Mouse (Mus musculus) MEL (cell line): ENCODE data around the gene Ankrd34a.
A peak's percentile ranks its signal among the peaks of the same experiment; 100 is the strongest.

Experiments used
- BHLHE40 ChIP-seq: IDR thresholded peaks from 2 replicates; pipeline ENCODE4 v1.6.1; 2012; ENCODE audit warnings: low read depth, mild to moderate bottlenecking, inconsistent platforms, low read length, improper control_type of control experiment, borderline replicate concordance
- CTCF ChIP-seq, 3 experiments: IDR thresholded peaks in 2 of 3; conservative IDR thresholded peaks in 1 of 3; 2 replicates each; pipeline ENCODE4 v1.5.1; 2011 to 2012; ENCODE audit warnings: low read length in 3 of 3, low read depth in 2 of 3, mild to moderate bottlenecking in 2 of 3, improper control_type of control experiment in 1 of 3, inconsistent platforms in 1 of 3, mixed read lengths in 1 of 3, moderate library complexity in 1 of 3; ENCODE audit not compliant: control insufficient read depth in 1 of 3, insufficient read depth in 1 of 3, poor library complexity in 1 of 3, severe bottlenecking in 1 of 3
- EP300 ChIP-seq, 2 experiments: IDR thresholded peaks; 2 replicates each; pipeline ENCODE4 v1.6.1; 2011; ENCODE audit warnings: improper control_type of control experiment in 2 of 2, low read length in 2 of 2, low read depth in 1 of 2, mild to moderate bottlenecking in 1 of 2
- GATA1 ChIP-seq: IDR thresholded peaks from 2 replicates; pipeline ENCODE4 v1.6.1; 2011; ENCODE audit warnings: low read depth, low read length, improper control_type of control experiment
- MYC ChIP-seq: IDR thresholded peaks from 2 replicates; pipeline ENCODE4 v1.6.1; 2011; ENCODE audit warnings: low read depth, mild to moderate bottlenecking, low read length, improper control_type of control experiment, moderate library complexity
- TBP ChIP-seq: IDR thresholded peaks from 2 replicates; pipeline ENCODE4 v1.8.0; 2011; ENCODE audit warnings: low read depth, low read length, improper control_type of control experiment
- ZC3H11A ChIP-seq: IDR thresholded peaks from 2 replicates; pipeline ENCODE4 v1.6.1; 2012; ENCODE audit warnings: low read depth, mild to moderate bottlenecking, inconsistent platforms, low read length, improper control_type of control experiment
- ZNF384 ChIP-seq: IDR thresholded peaks from 2 replicates; pipeline ENCODE4 v1.6.1; 2012; ENCODE audit warnings: low read depth, mild to moderate bottlenecking, inconsistent platforms, low read length, improper control_type of control experiment

DNA sequence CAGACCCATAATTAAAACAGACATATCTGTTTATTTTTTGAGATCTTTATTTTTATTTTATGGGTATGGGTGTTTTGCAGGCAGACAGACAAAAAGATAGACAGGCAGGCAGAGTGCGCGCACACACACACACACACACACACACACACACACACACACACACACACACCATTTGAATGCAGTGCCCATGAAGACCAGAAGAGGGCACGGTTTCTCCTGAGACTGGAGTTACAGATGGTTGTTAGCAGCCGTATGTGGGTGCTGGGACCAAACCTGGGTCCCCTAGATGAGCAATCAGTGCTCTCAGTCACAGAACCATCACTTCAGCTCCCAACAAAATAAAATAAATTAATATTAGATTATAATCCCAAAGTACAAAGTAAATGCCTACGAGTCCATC, 13.1 kb upstream of the Ankrd34a start:
- no peak; the same call in 1 of the 2 replicates for TF ChIP-seq ZC3H11A
- no peak for TF ChIP-seq ZNF384
- peak in 2 of 3 experiments; percentile 14 to 62; a peak in 3 of 6 replicates for TF ChIP-seq CTCF (IDR thresholded peaks at IDR 0.05 in 2 of 3, conservative IDR thresholded peaks at IDR 0.05 in 1 of 3; ENCODE audit: control insufficient read depth in 1 of 3, insufficient read depth in 1 of 3, low read depth in 2 of 3, low read length in 3 of 3, poor library complexity in 1 of 3, severe bottlenecking in 1 of 3)
- TF ChIP-seq BHLHE40 = no peak
- no peak for TF ChIP-seq EP300 (IDR thresholded peaks at IDR 0.05; ENCODE audit: low read depth in 1 of 2, low read length in 2 of 2)
- no peak for TF ChIP-seq MYC
- 0 out of 2 replicates have a peak, but pooled peaks have one; percentile 6 for TF ChIP-seq TBP
- TF ChIP-seq GATA1 = no peak
